Mouse (Mus musculus) intestine, embryonic 16.5 days (tissue): Measurements from ENCODE around the gene Olfr639. TPM values are rescaled to one million over a fixed set of nuclear protein-coding genes. Genes with fewer than 3 reads are reported as not detected.
"Not testable (repeated sequence)": the region's sequence is repeated elsewhere in the genome, so short reads cannot be mapped to it uniquely, and the experiment has no call there.

Experiments
- ATAC-seq: fragments of 200-750 bp; cut with Nextera tagmentation; 2 replicates; pipeline ENCODE4 v1.8.0; 2017; ENCODE audit warnings: moderate TSS enrichment, moderate library complexity
- H3K27ac ChIP-seq: fragments of 300-500 bp; sonication (generic); 2 replicates; pipeline ENCODE4 v1.5.1; 2014; ENCODE audit warnings: mild to moderate bottlenecking, low read length
- H3K27me3 ChIP-seq: fragments of 300-500 bp; sonication (generic); replicated peaks from 2 replicates; pipeline ENCODE4 v1.6.1; 2014; ENCODE audit warnings: low read length, control low read depth, mixed read lengths; ENCODE audit not compliant: control insufficient read depth, insufficient read depth
- H3K36me3 ChIP-seq: fragments of 300-500 bp; sonication (generic); 2 replicates; pipeline ENCODE4 v1.6.1; 2014; ENCODE audit warnings: low read length, control low read depth; ENCODE audit not compliant: control insufficient read depth, insufficient read depth
- H3K4me1 ChIP-seq: fragments of 300-500 bp; sonication (generic); 2 replicates; pipeline ENCODE4 v1.6.1; 2014; ENCODE audit warnings: low read length, control low read depth, mixed read lengths; ENCODE audit not compliant: control insufficient read depth, insufficient read depth
- H3K4me2 ChIP-seq: fragments of 300-500 bp; sonication (generic); 2 replicates; pipeline ENCODE4 v1.6.1; 2014; ENCODE audit warnings: low read depth, low read length, control low read depth
- H3K4me3 ChIP-seq: fragments of 300-500 bp; sonication (generic); 2 replicates; pipeline ENCODE4 v1.5.1; 2014; ENCODE audit warnings: mild to moderate bottlenecking, low read length
- H3K9ac ChIP-seq: fragments of 300-500 bp; sonication (generic); 2 replicates; pipeline ENCODE4 v1.6.1; 2014; ENCODE audit warnings: low read depth, low read length
- H3K9me3 ChIP-seq: fragments of 300-500 bp; sonication (generic); 2 replicates; pipeline ENCODE4 v1.6.1; 2016; ENCODE audit warnings: low read length, control low read depth; ENCODE audit not compliant: control insufficient read depth
- WGBS: fragments of 180-500 bp; shearing (Covaris S2); extraction: QIAGEN DNeasy Blood & Tissue Kit; methylation state at CpG from one replicate; pipeline ENCODE4 v1.1.7; 2014; 5-methylcytosine and 5-hydroxymethylcytosine counted together
- polyA plus RNA-seq: library from polyadenylated mRNA; unstranded; fragments of >200 nt; fragmentation: Nextera tagmentation; extraction: Ambion mirVana; gene quantifications from 2 replicates; pipeline ENCODE4 v1.2.1, GENCODE M21; 2015

Gene Olfr639
- polyA plus RNA-seq, 1 experiment from 2014 or later: not detected

DNA sequence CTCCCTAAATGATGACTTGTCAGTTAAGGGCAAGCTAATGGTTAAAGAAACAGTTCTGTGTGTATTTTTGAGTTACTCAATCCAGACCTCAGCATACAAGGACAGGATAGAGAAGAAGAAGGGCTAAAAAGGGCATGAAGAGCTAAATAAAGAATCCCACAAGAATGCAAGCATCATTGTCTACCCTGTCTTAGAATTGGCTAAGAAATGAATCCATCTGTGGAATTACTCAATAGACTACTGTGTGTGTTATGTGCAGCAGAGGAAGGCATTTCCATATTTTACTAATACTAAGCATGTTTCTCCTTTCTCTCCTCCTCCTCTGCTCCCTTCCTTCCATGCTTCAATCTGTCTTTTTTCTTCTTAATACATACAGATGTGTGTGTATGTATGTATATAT is 18.0 kb downstream of the Olfr639 start:
- H3K9me3 ChIP-seq: no peaks in the 10 kb centered on the region
- H3K4me3 ChIP-seq: no peak overlapping the region
- no peak overlapping the region for H3K9ac ChIP-seq
- H3K4me1 ChIP-seq: no peaks in the 10 kb centered on the region
- no peaks in the 10 kb centered on the region for H3K27me3 ChIP-seq
- no peak overlapping the region for H3K4me2 ChIP-seq
- H3K27ac ChIP-seq: no peak overlapping the region
- no peaks in the 10 kb centered on the region for H3K36me3 ChIP-seq
- ATAC-seq: no peak

DNA sequence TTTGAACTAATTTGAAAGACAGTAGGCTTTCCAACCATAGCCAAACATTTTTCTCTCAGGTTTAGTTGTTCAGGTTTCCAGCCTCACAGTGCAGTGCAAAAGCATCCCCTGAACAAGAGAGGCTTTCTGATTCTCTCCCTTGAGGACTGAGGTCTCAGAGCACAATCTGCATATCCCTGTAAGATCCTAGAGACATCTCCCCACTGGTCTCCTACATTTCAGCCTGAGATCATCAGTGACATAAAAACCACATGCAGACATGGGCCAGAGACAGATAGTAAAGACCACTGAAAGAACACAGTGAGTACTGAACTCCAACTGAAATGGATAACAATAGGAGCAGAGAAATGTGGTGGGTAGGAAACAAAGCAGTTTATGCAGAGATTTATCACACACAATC is 18.7 kb downstream of the Olfr639 start, which contains the start of gene Olfr638:
Olfr638 (plus strand) TSS at position 301 of the 400 bp plus-strand sequence.
- Histone ChIP-seq H3K9me3 (no peaks in the 10 kb centered on the region), H3K4me1 (no peaks in the 10 kb centered on the region), H3K27me3 (no peaks in the 10 kb centered on the region), H3K9ac (no peak within 1 kb of the TSS), H3K4me3 (no peak within 1 kb of the TSS), H3K36me3 (no peaks in the 10 kb centered on the region), H3K4me2 (no peak within 1 kb of the TSS), H3K27ac (no peak within 1 kb of the TSS)
- no peak for ATAC-seq

DNA sequence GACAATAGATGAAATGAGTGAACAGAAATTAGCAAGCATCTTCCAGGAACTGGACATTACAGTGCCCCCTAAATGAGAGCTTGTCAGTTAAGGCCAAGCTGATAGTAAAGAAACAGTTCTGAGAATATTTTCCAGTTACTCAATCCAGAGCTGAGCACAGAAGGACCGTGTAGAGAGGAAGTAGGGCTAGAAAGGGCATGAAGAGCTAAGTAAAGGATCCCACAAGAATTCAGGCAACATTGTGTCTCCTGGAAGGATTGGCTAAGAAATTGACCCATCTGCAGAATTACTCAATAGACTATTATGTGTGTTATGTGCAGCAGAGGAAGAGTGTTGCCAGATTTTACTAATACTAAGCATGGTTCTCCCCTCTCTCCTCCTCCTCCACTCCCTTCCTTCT is 45.3 kb downstream of the Olfr639 start:
- H3K4me1 ChIP-seq: no peaks in the 10 kb centered on the region
- no peak overlapping the region for H3K9ac ChIP-seq
- no peak for ATAC-seq
- no peaks in the 10 kb centered on the region for H3K9me3 ChIP-seq
- no peak overlapping the region for H3K27ac ChIP-seq
- H3K4me3 ChIP-seq: no peak overlapping the region
- no peaks in the 10 kb centered on the region for H3K27me3 ChIP-seq
- H3K36me3 ChIP-seq: no peaks in the 10 kb centered on the region
- H3K4me2 ChIP-seq: no peak overlapping the region
- WGBS: 52% methylated on average over 1 of the region's 1 CpGs

DNA sequence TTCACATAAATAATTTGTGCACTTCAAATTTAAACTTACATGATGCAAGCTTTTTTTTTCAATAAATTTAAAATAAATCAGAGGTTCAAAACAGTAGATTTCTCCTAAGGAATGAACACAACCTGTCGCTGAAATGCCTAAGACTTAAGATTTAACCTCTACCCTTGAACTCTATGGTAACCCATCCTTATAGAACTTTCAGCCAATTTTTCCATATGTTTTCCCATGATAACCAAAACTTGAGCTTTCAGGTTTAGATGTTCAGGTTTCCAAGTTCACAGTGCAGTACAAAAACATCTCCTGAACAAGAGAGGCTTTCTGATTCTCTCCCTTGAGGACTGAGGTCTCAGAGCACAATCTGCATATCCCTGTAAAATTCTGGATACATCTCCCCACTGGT is 46.3 kb downstream of the Olfr639 start, which contains the start of gene Olfr635:
Olfr635 (plus strand) TSS at position 301 of the 400 bp plus-strand sequence.
- no peak within 1 kb of the TSS for H3K9ac ChIP-seq
- no peak within 1 kb of the TSS for H3K4me2 ChIP-seq
- H3K27me3 ChIP-seq: no peaks in the 10 kb centered on the region
- H3K4me3 ChIP-seq: no peak within 1 kb of the TSS
- no peaks in the 10 kb centered on the region for H3K9me3 ChIP-seq
- 69% methylated on average over 1 of the region's 1 CpGs for WGBS
- H3K4me1 ChIP-seq: no peaks in the 10 kb centered on the region
- no peak for ATAC-seq
- H3K27ac ChIP-seq: no peak within 1 kb of the TSS
- no peaks in the 10 kb centered on the region for H3K36me3 ChIP-seq

DNA sequence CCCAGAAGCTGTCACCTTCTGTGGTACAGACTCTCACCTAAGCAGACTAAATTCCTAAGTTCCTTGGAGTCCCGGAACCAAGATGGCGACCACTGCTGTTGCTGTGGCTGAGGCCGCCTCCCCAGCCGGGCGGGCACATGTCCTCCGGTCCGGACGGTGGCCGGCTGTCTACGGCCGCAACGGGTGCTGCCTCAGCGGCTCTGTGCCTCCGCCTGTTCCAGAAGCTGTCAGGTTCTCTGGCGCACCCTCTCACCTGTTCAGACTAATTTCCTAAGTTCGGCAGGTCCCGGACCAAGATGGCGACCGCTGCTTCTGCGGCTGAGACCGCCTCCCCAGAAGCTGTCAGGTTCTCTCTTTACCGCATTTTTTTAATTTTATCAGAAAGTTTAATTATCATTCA is 50.2 kb downstream of the Olfr639 start:
- H3K27ac ChIP-seq, H3K4me3 ChIP-seq, H3K36me3 ChIP-seq, H3K4me2 ChIP-seq, H3K9me3 ChIP-seq, ATAC-seq, H3K4me1 ChIP-seq, H3K27me3 ChIP-seq, H3K9ac ChIP-seq: not testable (repeated sequence)
- 94% methylated on average over 22 of the region's 22 CpGs for WGBS

Other genes starting within 250 kb of the Olfr639 start
- not detected in 2 replicates for gene Olfr69, start 245.7 kb downstream of the Olfr639 start, polyA plus RNA-seq
- not detected in 2 replicates for gene Olfr68, start 237.6 kb downstream of the Olfr639 start, polyA plus RNA-seq
- gene Olfr67, start 225.5 kb downstream of the Olfr639 start, polyA plus RNA-seq: not detected in 2 replicates
- 1,955 and 2,476 TPM in 2 replicates for gene Hbb-bt, start 203.3 kb downstream of the Olfr639 start, polyA plus RNA-seq
- gene Hbb-bs, start 189.2 kb downstream of the Olfr639 start, polyA plus RNA-seq: 6,207 and 7,496 TPM in 2 replicates
- gene Hbb-bh2, start 176.8 kb downstream of the Olfr639 start, polyA plus RNA-seq: not detected in 2 replicates
- 0.64 and 1.2 TPM in 2 replicates for gene Hbb-bh1, start 174.1 kb downstream of the Olfr639 start, polyA plus RNA-seq
- gene Hbb-y, start 164.1 kb downstream of the Olfr639 start, polyA plus RNA-seq: 30.0 and 42.2 TPM in 2 replicates
- not detected in 2 replicates for gene Olfr66, start 131.1 kb downstream of the Olfr639 start, polyA plus RNA-seq
- gene Olfr64, start 122.8 kb downstream of the Olfr639 start, polyA plus RNA-seq: not detected in 2 replicates
- not detected in 2 replicates for gene Olfr65, start 113.8 kb downstream of the Olfr639 start, polyA plus RNA-seq
- not detected in 2 replicates for gene Olfr631, start 88.5 kb downstream of the Olfr639 start, polyA plus RNA-seq
- gene Olfr632, start 83.0 kb downstream of the Olfr639 start, polyA plus RNA-seq: not detected in 2 replicates
- not detected in 2 replicates for gene Olfr633, start 72.9 kb downstream of the Olfr639 start, polyA plus RNA-seq
- gene Olfr635, start 46.2 kb downstream of the Olfr639 start, polyA plus RNA-seq: not detected in 2 replicates
- not detected in 2 replicates for gene Olfr638, start 18.6 kb downstream of the Olfr639 start, polyA plus RNA-seq
- not detected in 2 replicates for gene Olfr640, start 8.3 kb upstream of the Olfr639 start, polyA plus RNA-seq
- gene Olfr641, start 18.1 kb upstream of the Olfr639 start, polyA plus RNA-seq: not detected in 2 replicates
- gene Olfr642, start 35.4 kb upstream of the Olfr639 start, polyA plus RNA-seq: not detected in 2 replicates
- not detected in 2 replicates for gene 4930516K23Rik, start 44.1 kb upstream of the Olfr639 start, polyA plus RNA-seq
- not detected in 2 replicates for gene Olfr644, start 54.6 kb upstream of the Olfr639 start, polyA plus RNA-seq
- gene Olfr645, start 68.2 kb upstream of the Olfr639 start, polyA plus RNA-seq: not detected in 2 replicates
- gene Olfr646, start 87.6 kb upstream of the Olfr639 start, polyA plus RNA-seq: not detected in 2 replicates
- not detected in 2 replicates for gene Ubqln5, start 112.5 kb upstream of the Olfr639 start, polyA plus RNA-seq
- gene Olfr643, start 120.1 kb upstream of the Olfr639 start, polyA plus RNA-seq: not detected in 2 replicates
- gene Ubqln3, start 126.0 kb upstream of the Olfr639 start, polyA plus RNA-seq: not detected in 2 replicates
- not detected in 2 replicates for gene Ubqlnl, start 133.3 kb upstream of the Olfr639 start, polyA plus RNA-seq
- not detected in 2 replicates for gene Olfm5, start 147.5 kb upstream of the Olfr639 start, polyA plus RNA-seq
- gene Olfr648, start 166.1 kb upstream of the Olfr639 start, polyA plus RNA-seq: 0.11 and 0.20 TPM in 2 replicates
- not detected in 2 replicates for gene Olfr649, start 178.7 kb upstream of the Olfr639 start, polyA plus RNA-seq
- 0.78 and 1.2 TPM in 2 replicates for gene Trim6, start 201.5 kb upstream of the Olfr639 start, polyA plus RNA-seq
- 2.0 and 2.6 TPM in 2 replicates for gene Trim34a, start 227.2 kb upstream of the Olfr639 start, polyA plus RNA-seq